Mouse (Mus musculus) ES-E14 (cell line): ENCODE results near the gene Vmn2r22. TPM values are rescaled to one million over a fixed set of nuclear protein-coding genes. Genes with fewer than 3 reads are reported as not detected.
"Not testable (repeated sequence)": the region's sequence is repeated elsewhere in the genome, so short reads cannot be mapped to it uniquely, and the experiment has no call there.

Experiments
- DNase-seq: peaks from one replicate; pipeline ENCODE4 v3.0.0-alpha.2; 2013; ENCODE audit warnings: low read depth, low spot score
- H3K27ac ChIP-seq: 2 replicates; pipeline ENCODE4 v1.5.1; 2012; ENCODE audit warnings: low read depth, mild to moderate bottlenecking, low read length, moderate library complexity, mixed read lengths; ENCODE audit not compliant: poor library complexity, insufficient read depth, severe bottlenecking
- H3K36me3 ChIP-seq: 2 replicates; pipeline ENCODE4 v1.6.1; 2012; ENCODE audit warnings: mild to moderate bottlenecking, low read length, moderate library complexity, mixed read lengths; ENCODE audit not compliant: control insufficient read depth, poor library complexity, insufficient read depth, severe bottlenecking
- H3K4me1 ChIP-seq, 2 experiments: fragments of 150-350 bp in 1 of 2; sonication (generic) in 1 of 2; 2 replicates each; pipeline ENCODE4 v1.6.1; 2012; ENCODE audit warnings: low read length in 2 of 2, mild to moderate bottlenecking in 1 of 2, mixed read lengths in 1 of 2; ENCODE audit not compliant: control insufficient read depth in 2 of 2, insufficient read depth in 2 of 2, poor library complexity in 1 of 2
- H3K4me3 ChIP-seq, 2 experiments: fragments of 150-350 bp in 1 of 2; sonication (generic) in 1 of 2; 2 replicates each; pipeline ENCODE4 v1.5.1; 2012; ENCODE audit warnings: low read length in 2 of 2, low read depth in 1 of 2, mild to moderate bottlenecking in 1 of 2, mixed read lengths in 1 of 2; ENCODE audit not compliant: insufficient read depth in 1 of 2, poor library complexity in 1 of 2, severe bottlenecking in 1 of 2
- H3K9ac ChIP-seq: 2 replicates; pipeline ENCODE4 v1.6.1; 2012; ENCODE audit warnings: low read depth, mild to moderate bottlenecking, low read length, mixed read lengths; ENCODE audit not compliant: poor library complexity, insufficient read depth, severe bottlenecking
- H3K9me3 ChIP-seq: fragments of 150-350 bp; sonication (generic); 2 replicates; pipeline ENCODE4 v1.6.1; 2012; ENCODE audit warnings: low read depth, mild to moderate bottlenecking, low read length; ENCODE audit not compliant: control insufficient read depth, insufficient read depth
- in situ Hi-C, 2 experiments: fragments of 600-800 bp; cut with MboI; formaldehyde crosslinking; loops; one replicate each; pipeline ENCODE4 v1.15.1; 2025; ENCODE audit warnings: low sequenced_read_pairs in 2 of 2, inconsistent platforms in 1 of 2; ENCODE audit not compliant: unreplicated experiment in 2 of 2
- total RNA-seq: library from RNA; depleted of rRNA; stranded (reverse); fragments of 300-350 nt; gene quantifications from 2 replicates; pipeline ENCODE4 v1.2.3, GENCODE M21; 2012; rRNA removed

The Vmn2r22 gene
- total RNA-seq, 1 experiment = not detected

- H3K4me1 ChIP-seq, H3K4me3 ChIP-seq, in situ Hi-C loops, H3K27ac ChIP-seq, H3K9ac ChIP-seq, H3K9me3 ChIP-seq, H3K36me3 ChIP-seq, DNase-seq: not testable (repeated sequence)
Measured at GRCm38 (mm10) chr6:123587796-123588328, 62.7 kb downstream of the Vmn2r22 start.

- H3K9ac ChIP-seq, H3K9me3 ChIP-seq, H3K27ac ChIP-seq, H3K4me3 ChIP-seq, H3K36me3 ChIP-seq, H3K4me1 ChIP-seq, in situ Hi-C loops, DNase-seq: not testable (repeated sequence)
Measured at GRCm38 (mm10) chr6:123583988-123584387, 66.5 kb downstream of the Vmn2r22 start.

- H3K27ac ChIP-seq, DNase-seq, in situ Hi-C loops, H3K9ac ChIP-seq, H3K4me3 ChIP-seq, H3K4me1 ChIP-seq, H3K36me3 ChIP-seq, H3K9me3 ChIP-seq: not testable (repeated sequence)
Measured at GRCm38 (mm10) chr6:123574698-123575097, 75.8 kb downstream of the Vmn2r22 start.

Other genes with a start within 250 kb of the Vmn2r22 start
- gene Vmn2r20, start 232.6 kb downstream of the Vmn2r22 start, total RNA-seq = not detected in 2 replicates
- gene Vmn2r21, start 117.3 kb downstream of the Vmn2r22 start, total RNA-seq = not detected in 2 replicates
- gene Vmn2r23, start 51.9 kb upstream of the Vmn2r22 start, total RNA-seq = not detected in 2 replicates
- gene Vmn2r24, start 128.2 kb upstream of the Vmn2r22 start, total RNA-seq = not detected in 2 replicates
- not detected in 2 replicates for gene Vmn2r25, start 202.7 kb upstream of the Vmn2r22 start, total RNA-seq